Mouse (Mus musculus): ENCODE data around the gene Aldh3b3.

- TF ChIP-seq GABPA (IDR thresholded peaks at IDR 0.05; ENCODE audit: insufficient replicate concordance, low read depth, low read length): no peak
- TF ChIP-seq SIN3A (IDR thresholded peaks at IDR 0.05; ENCODE audit: low read length): no peak
- TF ChIP-seq ZMIZ1 (IDR thresholded peaks at IDR 0.05; ENCODE audit: low read depth, low read length): no peak
- TF ChIP-seq POLR2A (IDR thresholded peaks at IDR 0.05; ENCODE audit: low read depth, low read length): no peak
- TF ChIP-seq SMC3 (IDR thresholded peaks at IDR 0.05; ENCODE audit: low read depth, low read length): no peak
- TF ChIP-seq USF2 (conservative IDR thresholded peaks at IDR 0.05; ENCODE audit: low read depth, low read length): no peak
Observed at GRCm38 (mm10) chr19:3927989-3928388, 30.5 kb upstream of the Aldh3b3 start.
